Mouse (Mus musculus): ENCODE data around the gene 1700015F17Rik. TPM values are rescaled to one million over a fixed set of nuclear protein-coding genes. Genes with fewer than 3 reads are reported as not detected.

Gene 1700015F17Rik
- polyA plus RNA-seq, 1 experiment from 2014 or later: not detected

- Histone ChIP-seq H3K4me2 (replicated peaks) (no peak overlapping the region), H3K36me3 (replicated peaks; ENCODE audit: control insufficient read depth, insufficient read depth) (no peaks in the 10 kb centered on the region), H3K4me1 (replicated peaks; ENCODE audit: control insufficient read depth, insufficient read depth, low read length) (no peaks in the 10 kb centered on the region), H3K4me3 (replicated peaks; ENCODE audit: low read length) (no peak overlapping the region), H3K9me3 (ENCODE audit: control insufficient read depth, low read length) (no peaks in the 10 kb centered on the region), H3K9ac (no peak overlapping the region), H3K27me3 (ENCODE audit: control insufficient read depth, insufficient read depth, low read length) (no peaks in the 10 kb centered on the region), H3K27ac (no peak overlapping the region)
- ATAC-seq (ENCODE audit: low FRiP score): no peak
- DNase-seq (ENCODE audit: low spot score): no peak
- 88% methylated on average over 4 of the region's 4 CpGs for WGBS
Measured at GRCm38 (mm10) chr5:5476133-5476532, 2.8 kb downstream of the 1700015F17Rik start.

GRCm38 (mm10) chr5:5465256-5465655, 13.7 kb downstream of the 1700015F17Rik start:
- ATAC-seq (ENCODE audit: low FRiP score) (no peak), DNase-seq (ENCODE audit: low spot score) (no peak)
- Histone ChIP-seq H3K4me2 (replicated peaks) (no peak overlapping the region), H3K4me3 (replicated peaks; ENCODE audit: low read length) (no peak overlapping the region), H3K36me3 (replicated peaks; ENCODE audit: control insufficient read depth, insufficient read depth) (no peaks in the 10 kb centered on the region), H3K27me3 (ENCODE audit: control insufficient read depth, insufficient read depth, low read length) (no peaks in the 10 kb centered on the region), H3K9ac (no peak overlapping the region), H3K27ac (no peak overlapping the region), H3K4me1 (replicated peaks; ENCODE audit: control insufficient read depth, insufficient read depth, low read length) (no peaks in the 10 kb centered on the region), H3K9me3 (ENCODE audit: control insufficient read depth, low read length) (no peaks in the 10 kb centered on the region)
- WGBS: 84% methylated on average over 1 of the region's 1 CpGs

- H3K27ac ChIP-seq: 0 out of 2 replicates have a peak overlapping the region, but pooled peaks have one; percentile 3
- H3K4me1 ChIP-seq (replicated peaks; ENCODE audit: control insufficient read depth, insufficient read depth, low read length): no peaks in the 10 kb centered on the region
- WGBS: 34% methylated on average over 5 of the region's 5 CpGs
- no peaks in the 10 kb centered on the region for H3K27me3 ChIP-seq (ENCODE audit: control insufficient read depth, insufficient read depth, low read length)
- no peaks in the 10 kb centered on the region for H3K36me3 ChIP-seq (replicated peaks; ENCODE audit: control insufficient read depth, insufficient read depth)
- no peaks in the 10 kb centered on the region for H3K9me3 ChIP-seq (ENCODE audit: control insufficient read depth, low read length)
- no peak overlapping the region for H3K9ac ChIP-seq
- no peak overlapping the region for H3K4me3 ChIP-seq (replicated peaks; ENCODE audit: low read length)
- H3K4me2 ChIP-seq (replicated peaks): no peak overlapping the region; the same call in 1 of the 2 replicates
- ATAC-seq (ENCODE audit: low FRiP score): peak; percentile 68; the same call in 1 of the 2 replicates
- peak; percentile 28 for DNase-seq (ENCODE audit: low spot score)
Measured at GRCm38 (mm10) chr5:5431746-5432438, 47.1 kb downstream of the 1700015F17Rik start.

- WGBS: 85% methylated on average over 6 of the region's 6 CpGs
- H3K4me3 ChIP-seq (replicated peaks; ENCODE audit: low read length): no peak overlapping the region
- H3K4me2 ChIP-seq (replicated peaks): no peak overlapping the region
- no peak for ATAC-seq (ENCODE audit: low FRiP score)
- no peak overlapping the region for H3K27ac ChIP-seq
- no peaks in the 10 kb centered on the region for H3K27me3 ChIP-seq (ENCODE audit: control insufficient read depth, insufficient read depth, low read length)
- no peaks in the 10 kb centered on the region for H3K9me3 ChIP-seq (ENCODE audit: control insufficient read depth, low read length)
- no peak for DNase-seq (ENCODE audit: low spot score)
- no peaks in the 10 kb centered on the region for H3K36me3 ChIP-seq (replicated peaks; ENCODE audit: control insufficient read depth, insufficient read depth)
- H3K9ac ChIP-seq: no peak overlapping the region
- H3K4me1 ChIP-seq (replicated peaks; ENCODE audit: control insufficient read depth, insufficient read depth, low read length): no peaks in the 10 kb centered on the region
Measured at GRCm38 (mm10) chr5:5423723-5424171, 55.2 kb downstream of the 1700015F17Rik start.

- no peak overlapping the region for H3K4me2 ChIP-seq (replicated peaks)
- H3K4me3 ChIP-seq (replicated peaks; ENCODE audit: low read length): no peak overlapping the region
- H3K9ac ChIP-seq: no peak overlapping the region
- DNase-seq (ENCODE audit: low spot score) (no peak), ATAC-seq (ENCODE audit: low FRiP score) (no peak)
- 95% methylated on average over 4 of the region's 4 CpGs for WGBS
- no peak overlapping the region for H3K27ac ChIP-seq
- no peaks in the 10 kb centered on the region for H3K9me3 ChIP-seq (ENCODE audit: control insufficient read depth, low read length)
- no peaks in the 10 kb centered on the region for H3K4me1 ChIP-seq (replicated peaks; ENCODE audit: control insufficient read depth, insufficient read depth, low read length)
- no peaks in the 10 kb centered on the region for H3K27me3 ChIP-seq (ENCODE audit: control insufficient read depth, insufficient read depth, low read length)
- no peaks in the 10 kb centered on the region for H3K36me3 ChIP-seq (replicated peaks; ENCODE audit: control insufficient read depth, insufficient read depth)
Measured at GRCm38 (mm10) chr5:5423081-5423480, 55.9 kb downstream of the 1700015F17Rik start.

- Histone ChIP-seq H3K27me3 (ENCODE audit: control insufficient read depth, insufficient read depth, low read length) (no peaks in the 10 kb centered on the region), H3K9me3 (ENCODE audit: control insufficient read depth, low read length) (no peaks in the 10 kb centered on the region), H3K4me2 (replicated peaks) (no peak overlapping the region), H3K9ac (no peak overlapping the region), H3K27ac (no peak overlapping the region), H3K36me3 (replicated peaks; ENCODE audit: control insufficient read depth, insufficient read depth) (no peaks in the 10 kb centered on the region), H3K4me3 (replicated peaks; ENCODE audit: low read length) (no peak overlapping the region), H3K4me1 (replicated peaks; ENCODE audit: control insufficient read depth, insufficient read depth, low read length) (no peaks in the 10 kb centered on the region)
- WGBS: 88% methylated on average over 2 of the region's 2 CpGs
- DNase-seq (ENCODE audit: low spot score) (no peak), ATAC-seq (ENCODE audit: low FRiP score) (no peak)
Measured at GRCm38 (mm10) chr5:5421439-5421838, 57.5 kb downstream of the 1700015F17Rik start.

- ATAC-seq (ENCODE audit: low FRiP score): no peak
- Histone ChIP-seq H3K4me3 (replicated peaks; ENCODE audit: low read length) (no peak within 1 kb of the TSS), H3K9me3 (ENCODE audit: control insufficient read depth, low read length) (no peaks in the 10 kb centered on the region), H3K4me1 (replicated peaks; ENCODE audit: control insufficient read depth, insufficient read depth, low read length) (no peaks in the 10 kb centered on the region), H3K4me2 (replicated peaks) (no peak within 1 kb of the TSS), H3K27ac (no peak within 1 kb of the TSS), H3K36me3 (replicated peaks; ENCODE audit: control insufficient read depth, insufficient read depth) (no peaks in the 10 kb centered on the region), H3K9ac (no peak within 1 kb of the TSS), H3K27me3 (ENCODE audit: control insufficient read depth, insufficient read depth, low read length) (no peaks in the 10 kb centered on the region)
- no peak for DNase-seq (ENCODE audit: low spot score)
- WGBS: 91% methylated on average over 9 of the region's 9 CpGs
Measured at GRCm38 (mm10) chr5:5419992-5420455, 58.9 kb downstream of the 1700015F17Rik start, which contains the start of gene Cdk14. Cdk14 (minus strand) TSS chr5:5420312.

GRCm38 (mm10) chr5:5419253-5419652, 59.7 kb downstream of the 1700015F17Rik start:
- no peaks in the 10 kb centered on the region for H3K4me1 ChIP-seq (replicated peaks; ENCODE audit: control insufficient read depth, insufficient read depth, low read length)
- no peak overlapping the region for H3K4me3 ChIP-seq (replicated peaks; ENCODE audit: low read length)
- DNase-seq (ENCODE audit: low spot score) (no peak), ATAC-seq (ENCODE audit: low FRiP score) (no peak)
- H3K27me3 ChIP-seq (ENCODE audit: control insufficient read depth, insufficient read depth, low read length): no peaks in the 10 kb centered on the region
- H3K9ac ChIP-seq: no peak overlapping the region
- H3K27ac ChIP-seq: no peak overlapping the region
- H3K36me3 ChIP-seq (replicated peaks; ENCODE audit: control insufficient read depth, insufficient read depth): no peaks in the 10 kb centered on the region
- H3K4me2 ChIP-seq (replicated peaks): no peak overlapping the region
- no peaks in the 10 kb centered on the region for H3K9me3 ChIP-seq (ENCODE audit: control insufficient read depth, low read length)
- 92% methylated on average over 1 of the region's 1 CpGs for WGBS

GRCm38 (mm10) chr5:5414835-5415234, 64.1 kb downstream of the 1700015F17Rik start:
- no peaks in the 10 kb centered on the region for H3K9me3 ChIP-seq (ENCODE audit: control insufficient read depth, low read length)
- H3K4me1 ChIP-seq (replicated peaks; ENCODE audit: control insufficient read depth, insufficient read depth, low read length): no peaks in the 10 kb centered on the region
- no peak overlapping the region for H3K4me2 ChIP-seq (replicated peaks)
- no peak overlapping the region for H3K27ac ChIP-seq
- no peaks in the 10 kb centered on the region for H3K36me3 ChIP-seq (replicated peaks; ENCODE audit: control insufficient read depth, insufficient read depth)
- no peak for DNase-seq (ENCODE audit: low spot score)
- no peaks in the 10 kb centered on the region for H3K27me3 ChIP-seq (ENCODE audit: control insufficient read depth, insufficient read depth, low read length)
- WGBS: 84% methylated on average over 3 of the region's 3 CpGs
- H3K9ac ChIP-seq: no peak overlapping the region
- H3K4me3 ChIP-seq (replicated peaks; ENCODE audit: low read length): no peak overlapping the region
- no peak for ATAC-seq (ENCODE audit: low FRiP score)
